Mouse (Mus musculus) MEL (cell line): ENCODE measurements around the gene Ccdc188. TPM values are rescaled to one million over a fixed set of nuclear protein-coding genes. Genes with fewer than 3 reads are reported as not detected.

Experiments
- DNase-seq: peaks from one replicate; pipeline ENCODE4 v3.0.0; 2011; ENCODE audit warnings: low read depth, low spot score
- H3K27ac ChIP-seq: 2 replicates; pipeline ENCODE4 v1.5.1; 2012; ENCODE audit warnings: low read depth, mild to moderate bottlenecking, control low read depth, low read length, moderate library complexity; ENCODE audit not compliant: control insufficient read depth
- H3K27me3 ChIP-seq, 2 experiments: fragments of 150-350 bp in 1 of 2; sonication (generic) in 1 of 2; 2 replicates each; pipeline ENCODE4 v1.6.1; 2012; ENCODE audit warnings: low read length in 2 of 2, mild to moderate bottlenecking in 2 of 2, improper control_type of control experiment in 1 of 2, moderate library complexity in 1 of 2; ENCODE audit not compliant: insufficient read depth in 2 of 2, control insufficient read depth in 1 of 2
- H3K36me3 ChIP-seq, 2 experiments: 2 replicates each; pipeline ENCODE4 v1.6.1; 2012 to 2014; ENCODE audit warnings: low read length in 2 of 2, improper control_type of control experiment in 1 of 2, inconsistent platforms in 1 of 2, mild to moderate bottlenecking in 1 of 2; ENCODE audit not compliant: insufficient read depth in 2 of 2, control insufficient read depth in 1 of 2
- H3K4me1 ChIP-seq, 2 experiments: fragments of 150-350 bp in 1 of 2; sonication (generic) in 1 of 2; 2 replicates each; pipeline ENCODE4 v1.6.1; 2012; ENCODE audit warnings: low read length in 2 of 2, improper control_type of control experiment in 1 of 2, mild to moderate bottlenecking in 1 of 2; ENCODE audit not compliant: insufficient read depth in 2 of 2, control insufficient read depth in 1 of 2
- H3K4me3 ChIP-seq, 2 experiments: fragments of 150-350 bp in 1 of 2; sonication (generic) in 1 of 2; 2 replicates each; pipeline ENCODE4 v1.5.1; 2012; ENCODE audit warnings: low read depth in 2 of 2, low read length in 2 of 2, mild to moderate bottlenecking in 2 of 2, moderate library complexity in 2 of 2, control low read depth in 1 of 2, improper control_type of control experiment in 1 of 2; ENCODE audit not compliant: control insufficient read depth in 1 of 2, insufficient read depth in 1 of 2
- H3K79me2 ChIP-seq: 2 replicates; pipeline ENCODE4 v1.6.1; 2012; ENCODE audit warnings: mild to moderate bottlenecking, low read length, moderate library complexity; ENCODE audit not compliant: control insufficient read depth, poor library complexity, insufficient read depth
- H3K9ac ChIP-seq: 2 replicates; pipeline ENCODE4 v1.6.1; 2012; ENCODE audit warnings: low read depth, mild to moderate bottlenecking, control low read depth, low read length, moderate library complexity; ENCODE audit not compliant: control insufficient read depth, poor library complexity, severe bottlenecking
- H3K9me3 ChIP-seq: fragments of 150-350 bp; sonication (generic); replicated peaks from 2 replicates; pipeline ENCODE4 v1.6.1; 2012; ENCODE audit warnings: mild to moderate bottlenecking, low read length, improper control_type of control experiment, moderate library complexity; ENCODE audit not compliant: insufficient read depth
- BHLHE40 ChIP-seq: IDR thresholded peaks from 2 replicates; pipeline ENCODE4 v1.6.1; 2012; ENCODE audit warnings: low read depth, mild to moderate bottlenecking, inconsistent platforms, low read length, improper control_type of control experiment, borderline replicate concordance
- CHD1 ChIP-seq: IDR thresholded peaks from 2 replicates; pipeline ENCODE4 v1.6.1; 2012; ENCODE audit warnings: low read depth, mild to moderate bottlenecking, inconsistent platforms, low read length, improper control_type of control experiment
- CTCF ChIP-seq, 3 experiments: IDR thresholded peaks in 2 of 3; conservative IDR thresholded peaks in 1 of 3; 2 replicates each; pipeline ENCODE4 v1.5.1; 2011 to 2012; ENCODE audit warnings: low read length in 3 of 3, low read depth in 2 of 3, mild to moderate bottlenecking in 2 of 3, improper control_type of control experiment in 1 of 3, inconsistent platforms in 1 of 3, mixed read lengths in 1 of 3, moderate library complexity in 1 of 3; ENCODE audit not compliant: control insufficient read depth in 1 of 3, insufficient read depth in 1 of 3, poor library complexity in 1 of 3, severe bottlenecking in 1 of 3
- ELF1 ChIP-seq: IDR thresholded peaks from 2 replicates; pipeline ENCODE4 v1.6.1; 2014; ENCODE audit warnings: low read depth, mild to moderate bottlenecking, inconsistent platforms, low read length, improper control_type of control experiment, moderate library complexity
- GATA1 ChIP-seq: IDR thresholded peaks from 2 replicates; pipeline ENCODE4 v1.6.1; 2011; ENCODE audit warnings: low read depth, low read length, improper control_type of control experiment
- HCFC1 ChIP-seq: IDR thresholded peaks from 2 replicates; pipeline ENCODE4 v1.6.1; 2012; ENCODE audit warnings: low read depth, mild to moderate bottlenecking, inconsistent platforms, low read length, improper control_type of control experiment, moderate library complexity
- JUND ChIP-seq: IDR thresholded peaks from 2 replicates; pipeline ENCODE4 v1.6.1; 2011; ENCODE audit warnings: low read depth, mild to moderate bottlenecking, improper control_type of control experiment, low read length
- KAT2A ChIP-seq: conservative IDR thresholded peaks from 2 replicates; pipeline ENCODE4 v1.6.1; 2012; ENCODE audit warnings: low read depth, low read length, improper control_type of control experiment, inconsistent platforms
- MAFK ChIP-seq: IDR thresholded peaks from 2 replicates; pipeline ENCODE4 v1.6.1; 2011; ENCODE audit warnings: low read depth, mild to moderate bottlenecking, low read length, improper control_type of control experiment, borderline replicate concordance
- MAX ChIP-seq: IDR thresholded peaks from 2 replicates; pipeline ENCODE4 v1.6.1; 2011; ENCODE audit warnings: low read length, improper control_type of control experiment
- MAZ ChIP-seq: IDR thresholded peaks from 2 replicates; pipeline ENCODE4 v1.6.1; 2012; ENCODE audit warnings: low read depth, mild to moderate bottlenecking, inconsistent platforms, low read length, improper control_type of control experiment
- MXI1 ChIP-seq: IDR thresholded peaks from 2 replicates; pipeline ENCODE4 v1.6.1; 2011; ENCODE audit warnings: mild to moderate bottlenecking, low read depth, low read length, improper control_type of control experiment
- MYB ChIP-seq: IDR thresholded peaks from 2 replicates; pipeline ENCODE4 v1.6.1; 2011; ENCODE audit warnings: mild to moderate bottlenecking, low read depth, low read length, improper control_type of control experiment
- MYC ChIP-seq: IDR thresholded peaks from 2 replicates; pipeline ENCODE4 v1.6.1; 2011; ENCODE audit warnings: low read depth, mild to moderate bottlenecking, low read length, improper control_type of control experiment, moderate library complexity
- NRF1 ChIP-seq: IDR thresholded peaks from 2 replicates; pipeline ENCODE4 v1.6.1; 2014; ENCODE audit warnings: low read depth, mild to moderate bottlenecking, inconsistent platforms, low read length, improper control_type of control experiment, moderate library complexity; ENCODE audit not compliant: poor library complexity, insufficient read depth, severe bottlenecking
- POLR2A ChIP-seq, 2 experiments: IDR thresholded peaks; 2 replicates each; pipeline ENCODE4 v1.6.1; 2011 to 2012; ENCODE audit warnings: low read length in 2 of 2, mild to moderate bottlenecking in 2 of 2, control low read depth in 1 of 2, improper control_type of control experiment in 1 of 2, low read depth in 1 of 2, moderate library complexity in 1 of 2; ENCODE audit not compliant: control insufficient read depth in 1 of 2, insufficient read depth in 1 of 2, poor library complexity in 1 of 2
- POLR2AphosphoS2 ChIP-seq: IDR thresholded peaks from 2 replicates; pipeline ENCODE4 v1.6.1; 2011; ENCODE audit warnings: low read length, improper control_type of control experiment
- POLR2AphosphoS5 ChIP-seq: IDR thresholded peaks from 2 replicates; pipeline ENCODE4 v1.6.1; 2012; ENCODE audit warnings: low read depth, borderline replicate concordance, mild to moderate bottlenecking, inconsistent platforms, low read length, moderate library complexity, mixed read lengths
- RCOR1 ChIP-seq: IDR thresholded peaks from 2 replicates; pipeline ENCODE4 v1.6.1; 2012; ENCODE audit warnings: low read depth, mild to moderate bottlenecking, inconsistent platforms, low read length, improper control_type of control experiment
- SIN3A ChIP-seq: IDR thresholded peaks from 2 replicates; pipeline ENCODE4 v1.6.1; 2012; ENCODE audit warnings: low read length, improper control_type of control experiment, inconsistent platforms
- SMC3 ChIP-seq: IDR thresholded peaks from 2 replicates; pipeline ENCODE4 v1.6.1; 2011; ENCODE audit warnings: low read depth, low read length, improper control_type of control experiment
- TAL1 ChIP-seq: IDR thresholded peaks from 2 replicates; pipeline ENCODE4 v1.6.1; 2012; ENCODE audit warnings: mild to moderate bottlenecking, inconsistent platforms, low read length, moderate library complexity, mixed read lengths
- TCF12 ChIP-seq: IDR thresholded peaks from 2 replicates; pipeline ENCODE4 v1.6.1; 2014; ENCODE audit warnings: low read depth, mild to moderate bottlenecking, inconsistent platforms, low read length, improper control_type of control experiment, moderate library complexity
- ZKSCAN1 ChIP-seq: IDR thresholded peaks from 2 replicates; pipeline ENCODE4 v1.6.1; 2012; ENCODE audit warnings: low read depth, mild to moderate bottlenecking, inconsistent platforms, low read length, improper control_type of control experiment, moderate library complexity
- ZMIZ1 ChIP-seq: IDR thresholded peaks from 2 replicates; pipeline ENCODE4 v1.6.1; 2012; ENCODE audit warnings: low read depth, mild to moderate bottlenecking, inconsistent platforms, low read length, improper control_type of control experiment, moderate library complexity
- polyA plus RNA-seq, 2 experiments: library from polyadenylated mRNA; stranded (reverse) in 1 of 2; unstranded in 1 of 2; fragments of >175 nt in 1 of 2; fragments of >200 nt in 1 of 2; gene quantifications; 2 replicates each; pipeline versions ENCODE4 v1.2.1 to v1.2.4; 2012; ENCODE audit warnings: low replicate concordance in 2 of 2, low read depth in 1 of 2; ENCODE audit not compliant: insufficient read length in 2 of 2, insufficient read depth in 1 of 2, missing spikeins in 1 of 2
- total RNA-seq: library from RNA; depleted of rRNA; stranded (reverse); fragments of 300-350 nt; gene quantifications from 2 replicates; pipeline ENCODE4 v1.2.3, GENCODE M21; 2012

Gene Ccdc188
- total and polyA plus RNA-seq, 3 experiments = not detected

DNA sequence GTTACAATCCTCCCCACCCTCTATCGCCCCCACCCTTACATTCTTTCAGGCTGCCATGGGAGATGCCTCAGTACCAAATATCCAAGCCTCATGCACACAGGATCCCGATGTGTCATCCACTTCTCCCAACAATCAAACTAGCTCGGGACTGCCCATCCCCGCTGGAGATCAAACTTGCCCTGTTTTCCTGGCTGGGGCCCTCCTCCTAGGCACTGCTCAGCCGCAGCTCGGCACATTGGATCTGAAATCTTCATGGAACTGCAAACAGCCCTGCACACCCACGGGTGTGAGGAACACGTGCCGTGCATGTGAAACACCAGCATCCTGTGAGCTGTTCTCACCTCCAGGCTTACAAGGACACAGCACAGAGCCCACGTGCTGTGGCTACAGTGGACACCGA is 43.9 kb upstream of the Ccdc188 start:
- H3K9me3 ChIP-seq = no peaks in the 10 kb centered on the region
- no peak overlapping the region for H3K4me3 ChIP-seq
- TF ChIP-seq ZMIZ1 = no peak
- TF ChIP-seq RCOR1 = no peak
- no peak for TF ChIP-seq ZKSCAN1
- TF ChIP-seq MAX = no peak
- no peak for TF ChIP-seq MAFK
- no peak for TF ChIP-seq BHLHE40
- no peak for TF ChIP-seq CTCF (IDR thresholded peaks at IDR 0.05 in 2 of 3, conservative IDR thresholded peaks at IDR 0.05 in 1 of 3; ENCODE audit: control insufficient read depth in 1 of 3, insufficient read depth in 1 of 3, low read depth in 2 of 3, low read length in 3 of 3, poor library complexity in 1 of 3, severe bottlenecking in 1 of 3)
- TF ChIP-seq MYC = no peak
- TF ChIP-seq HCFC1 = no peak
- TF ChIP-seq MAZ = no peak
- TF ChIP-seq CHD1 = no peak
- no peak for TF ChIP-seq ELF1
- no peak for TF ChIP-seq POLR2AphosphoS5
- no peak for TF ChIP-seq SMC3
- TF ChIP-seq POLR2AphosphoS2 = no peak
- TF ChIP-seq SIN3A = no peak
- H3K27ac ChIP-seq = no peak overlapping the region
- H3K9ac ChIP-seq = no peak overlapping the region
- H3K4me1 ChIP-seq = no peaks in the 10 kb centered on the region
- H3K27me3 ChIP-seq = peaks cover 0 to 5% of the 10 kb centered on the region in 2 experiments; a peak in 2 of 4 replicates
- no peaks in the 10 kb centered on the region for H3K36me3 ChIP-seq
- no peaks in the 10 kb centered on the region for H3K79me2 ChIP-seq
- DNase-seq = no peak

DNA sequence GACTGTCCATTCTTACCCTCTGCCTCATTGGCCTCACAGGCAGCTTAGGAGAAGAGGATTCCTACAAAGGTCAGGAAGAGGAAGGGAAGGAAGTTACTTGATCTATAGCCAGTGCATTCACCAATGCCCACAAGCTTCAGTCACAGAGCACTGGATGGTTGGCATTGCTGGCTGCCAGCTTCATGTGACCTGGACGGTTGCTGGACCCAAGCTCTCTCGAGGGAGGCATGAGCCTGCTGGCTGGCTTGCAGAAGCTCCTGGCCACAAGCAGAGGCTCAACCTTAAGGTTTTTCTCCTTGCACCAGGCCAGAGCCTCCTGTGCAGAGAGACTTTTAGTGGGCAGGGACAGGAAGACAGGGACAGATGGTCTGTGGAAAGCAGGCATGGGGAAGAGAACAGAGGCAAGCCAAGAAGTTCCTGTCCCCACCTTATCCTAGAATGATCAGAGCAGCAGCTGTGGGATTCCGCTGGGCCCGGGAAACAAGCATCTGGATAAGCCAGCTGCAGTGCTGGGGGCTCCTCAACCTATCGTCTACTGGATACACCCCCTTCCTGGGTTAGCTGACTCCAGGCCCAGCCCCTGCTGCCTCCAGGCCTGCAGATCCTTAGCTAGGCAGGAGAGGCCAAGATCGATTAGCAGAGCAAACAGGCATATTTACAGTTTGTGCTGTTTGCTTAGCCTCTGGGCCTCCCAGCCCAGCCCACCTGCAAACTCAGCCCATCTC is 41.7 kb upstream of the Ccdc188 start:
- H3K4me1 ChIP-seq = no peaks in the 10 kb centered on the region
- no peak overlapping the region for H3K9ac ChIP-seq

More for the DNA sequence above, 41.7 kb upstream of the Ccdc188 start:
- H3K27me3 ChIP-seq = peaks cover 0 to 5% of the 10 kb centered on the region in 2 experiments; a peak in 2 of 4 replicates
- no peak overlapping the region for H3K27ac ChIP-seq
- H3K79me2 ChIP-seq = no peaks in the 10 kb centered on the region
- no peak for TF ChIP-seq SIN3A
- TF ChIP-seq GATA1 = no peak
- no peak for TF ChIP-seq POLR2A (IDR thresholded peaks at IDR 0.05; ENCODE audit: control insufficient read depth in 1 of 2, insufficient read depth in 1 of 2, low read depth in 1 of 2, low read length in 2 of 2, poor library complexity in 1 of 2)
- no peak for TF ChIP-seq HCFC1
- TF ChIP-seq MYB = no peak
- TF ChIP-seq MXI1 = no peak
- TF ChIP-seq TCF12 = no peak
- TF ChIP-seq MAFK = no peak
- no peak for TF ChIP-seq NRF1
- TF ChIP-seq TAL1 = no peak
- TF ChIP-seq JUND = no peak
- no peak for TF ChIP-seq KAT2A
- no peak for TF ChIP-seq BHLHE40
- no peak for TF ChIP-seq ELF1
- TF ChIP-seq CHD1 = no peak
- H3K36me3 ChIP-seq = no peaks in the 10 kb centered on the region
- H3K4me3 ChIP-seq = no peak overlapping the region
- no peaks in the 10 kb centered on the region for H3K9me3 ChIP-seq
- DNase-seq = no peak
